Mouse (Mus musculus) c-Kit-positive CD71-positive TER-119-positive erythroid progenitor cells, embryonic 14.5 days (primary cell): ENCODE measurements around the gene Cyp17a1.
A peak's percentile ranks its signal among the peaks of the same experiment; 100 is the strongest.

Source experiments
- DNase-seq: peaks from one replicate; pipeline ENCODE4 v3.0.0-alpha.2; 2013; ENCODE audit warnings: low spot score

The Cyp17a1 gene

GRCm38 (mm10) chr19:46672766-46673418 is at the start of gene Cyp17a1:
Gene Cyp17a1, minus strand, starts transcription at chr19:46673172.
- DNase-seq, result no peak

GRCm38 (mm10) chr19:46718150-46718549 is 45.2 kb upstream of the Cyp17a1 start:
- DNase-seq, result no peak

GRCm38 (mm10) chr19:46715016-46715415 is 42.0 kb upstream of the Cyp17a1 start:
- no peak for DNase-seq

- DNase-seq, result no peak
Observed at GRCm38 (mm10) chr19:46714234-46714633, 41.3 kb upstream of the Cyp17a1 start.

- no peak for DNase-seq
Observed at GRCm38 (mm10) chr19:46710614-46711013, 37.6 kb upstream of the Cyp17a1 start.

- DNase-seq, result peak; percentile 29
Observed at GRCm38 (mm10) chr19:46707296-46708151, 34.6 kb upstream of the Cyp17a1 start, which contains the start of gene As3mt. Gene As3mt, plus strand, starts transcription at chr19:46707458.

GRCm38 (mm10) chr19:46706540-46707295 is 33.7 kb upstream of the Cyp17a1 start:
- DNase-seq, result no peak

GRCm38 (mm10) chr19:46705779-46706495 is 33.0 kb upstream of the Cyp17a1 start:
- DNase-seq, result no peak

- DNase-seq, result no peak
Observed at GRCm38 (mm10) chr19:46701156-46701555, 28.2 kb upstream of the Cyp17a1 start.

- DNase-seq, result no peak
Observed at GRCm38 (mm10) chr19:46699011-46699481, 26.1 kb upstream of the Cyp17a1 start.

GRCm38 (mm10) chr19:46697840-46698517 is 25.0 kb upstream of the Cyp17a1 start:
- DNase-seq, result no peak

- no peak for DNase-seq
Observed at GRCm38 (mm10) chr19:46696943-46697342, 24.0 kb upstream of the Cyp17a1 start.

- no peak for DNase-seq
Observed at GRCm38 (mm10) chr19:46696482-46696881, 23.5 kb upstream of the Cyp17a1 start.

- no peak for DNase-seq
Observed at GRCm38 (mm10) chr19:46693146-46693545, 20.2 kb upstream of the Cyp17a1 start.

GRCm38 (mm10) chr19:46691078-46691477 is 18.1 kb upstream of the Cyp17a1 start:
- no peak for DNase-seq

- DNase-seq, result no peak
Observed at GRCm38 (mm10) chr19:46690387-46690786, 17.4 kb upstream of the Cyp17a1 start.

- peak; percentile 80 for DNase-seq
Observed at GRCm38 (mm10) chr19:46689460-46690372, 16.7 kb upstream of the Cyp17a1 start, which contains the start of gene Borcs7. Gene Borcs7, plus strand, starts transcription at chr19:46689906.

GRCm38 (mm10) chr19:46679720-46680383 is 6.9 kb upstream of the Cyp17a1 start:
- no peak for DNase-seq

GRCm38 (mm10) chr19:46675641-46676040 is 2.7 kb upstream of the Cyp17a1 start:
- DNase-seq, result no peak
